Mouse (Mus musculus) left cerebral cortex, adult 11 months (tissue): ENCODE data around the gene Rps5.
"Not testable (repeated sequence)": the region's sequence is repeated elsewhere in the genome, so short reads cannot be mapped to it uniquely, and the experiment has no call there.

Experiments
- DNase-seq: peaks from one replicate; pipeline ENCODE4 v3.0.0; 2022; ENCODE audit warnings: low spot score

Gene Rps5

GRCm38 (mm10) chr7:12927693-12928589 is 5.9 kb downstream of the Rps5 start:
- no peak for DNase-seq

DNA sequence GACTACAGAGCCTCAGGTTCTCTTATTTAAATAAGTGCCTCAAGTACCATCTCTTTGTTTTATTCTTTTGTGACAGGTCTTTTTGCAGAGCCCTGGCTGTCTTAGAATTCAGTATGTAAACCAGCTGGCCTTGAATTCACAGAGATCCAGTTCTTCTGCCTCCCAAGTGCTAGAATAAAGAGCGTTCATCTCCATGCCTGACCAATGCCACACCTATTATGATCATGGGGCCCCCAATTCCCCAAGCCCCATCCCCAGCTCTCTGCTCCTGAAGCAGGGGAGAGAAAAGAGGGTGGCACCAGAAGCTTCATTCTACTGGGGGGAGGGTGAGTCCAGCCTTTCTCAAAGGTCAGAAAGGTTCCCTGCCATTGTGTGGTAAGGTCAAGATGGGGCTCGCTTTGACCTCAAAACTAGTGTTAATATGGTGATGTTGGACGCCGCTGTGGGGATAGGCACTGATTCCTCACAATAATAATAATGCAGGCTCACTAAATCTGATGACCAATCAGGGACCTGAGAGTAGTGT is 11.6 kb downstream of the Rps5 start:
- no peak for DNase-seq

DNA sequence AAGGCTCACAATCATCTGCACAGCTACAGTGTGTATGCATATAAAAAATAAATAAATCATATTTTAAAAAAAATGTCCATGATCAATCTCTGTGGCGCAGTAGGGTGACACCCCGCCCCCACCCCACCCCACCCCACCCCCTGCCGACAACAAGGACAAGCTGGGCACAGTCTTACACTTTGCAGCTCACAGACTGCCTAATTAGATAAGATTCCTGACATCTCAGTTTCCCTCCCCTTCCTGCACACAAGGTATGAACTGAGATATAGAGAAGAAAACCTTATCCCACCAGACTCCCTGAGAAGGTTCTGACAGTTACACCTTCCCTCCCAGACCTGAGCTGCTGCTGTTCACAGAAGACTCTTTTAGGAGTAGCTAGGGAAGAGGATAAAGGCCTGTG is 12.7 kb downstream of the Rps5 start:
- DNase-seq = no peak

DNA sequence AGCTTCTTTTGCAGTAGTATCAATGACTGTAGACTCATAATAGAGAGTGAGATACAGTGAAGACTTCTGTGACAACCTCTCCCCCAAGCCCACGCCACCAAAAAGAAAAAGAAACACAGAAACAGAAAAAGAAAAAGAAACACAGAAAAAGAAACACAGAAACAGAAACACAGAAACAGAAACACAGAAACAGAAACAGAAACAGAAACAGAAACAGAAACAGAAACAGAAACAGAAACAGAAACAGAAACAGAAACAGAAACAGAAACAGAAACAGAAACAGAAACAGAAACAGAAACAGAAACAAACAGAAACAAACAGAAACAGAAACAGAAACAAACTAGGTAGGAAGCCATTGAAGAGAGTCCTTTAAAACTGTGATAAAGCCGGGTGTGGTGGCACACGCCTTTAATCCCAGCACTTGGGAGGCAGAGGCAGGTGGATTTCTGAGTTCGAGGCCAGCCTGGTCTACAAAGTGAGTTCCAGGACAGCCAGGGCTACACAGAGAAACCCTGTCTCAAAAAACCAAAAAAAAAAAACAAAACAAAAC is 15.2 kb downstream of the Rps5 start:
- DNase-seq = not testable (repeated sequence)

DNA sequence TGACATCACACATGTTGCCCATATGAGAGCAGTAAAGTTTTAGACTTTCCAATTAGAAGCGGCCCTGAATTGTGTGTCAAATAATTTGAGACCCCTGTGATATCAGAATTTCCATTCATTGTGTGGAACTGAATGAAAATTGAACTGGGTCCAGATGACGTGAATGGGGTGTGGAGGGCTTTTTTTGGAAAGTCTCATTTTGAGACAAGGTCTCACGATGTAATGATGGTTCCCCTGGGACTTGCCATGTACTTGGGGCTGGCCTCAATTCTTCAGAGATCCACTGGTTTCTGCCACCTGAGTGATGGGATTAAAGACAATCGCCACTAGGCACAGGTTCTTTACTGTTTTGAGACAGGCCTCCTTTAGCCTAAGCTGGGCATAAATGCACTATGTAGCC is 18.5 kb downstream of the Rps5 start:
- DNase-seq = no peak

DNA sequence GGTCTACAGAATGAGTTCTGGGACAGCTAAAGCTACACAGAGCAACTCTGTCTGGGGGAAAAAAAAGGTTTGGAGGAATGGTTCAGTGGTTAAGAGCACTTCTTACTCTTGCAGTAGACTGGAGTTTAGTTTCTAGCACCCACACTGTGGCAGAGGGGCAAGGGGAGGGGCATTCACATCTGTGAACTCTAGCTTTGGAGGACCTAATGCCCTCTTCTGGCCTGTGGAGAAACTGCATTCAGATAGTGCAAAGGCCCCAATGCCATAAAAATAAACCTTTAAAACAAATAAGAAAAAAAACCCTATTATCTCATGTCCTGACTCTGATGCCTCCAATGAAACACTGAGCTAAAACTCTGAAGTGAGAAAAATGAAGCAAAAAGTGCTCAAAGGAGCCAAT is 21.4 kb downstream of the Rps5 start:
- no peak for DNase-seq

- DNase-seq = peak; percentile 96
Observed at GRCm38 (mm10) chr7:12949032-12949871, 27.2 kb downstream of the Rps5 start.

GRCm38 (mm10) chr7:12949872-12950229 is 27.8 kb downstream of the Rps5 start:
- DNase-seq = no peak

GRCm38 (mm10) chr7:12954896-12955295 is 32.8 kb downstream of the Rps5 start:
- DNase-seq = no peak

DNA sequence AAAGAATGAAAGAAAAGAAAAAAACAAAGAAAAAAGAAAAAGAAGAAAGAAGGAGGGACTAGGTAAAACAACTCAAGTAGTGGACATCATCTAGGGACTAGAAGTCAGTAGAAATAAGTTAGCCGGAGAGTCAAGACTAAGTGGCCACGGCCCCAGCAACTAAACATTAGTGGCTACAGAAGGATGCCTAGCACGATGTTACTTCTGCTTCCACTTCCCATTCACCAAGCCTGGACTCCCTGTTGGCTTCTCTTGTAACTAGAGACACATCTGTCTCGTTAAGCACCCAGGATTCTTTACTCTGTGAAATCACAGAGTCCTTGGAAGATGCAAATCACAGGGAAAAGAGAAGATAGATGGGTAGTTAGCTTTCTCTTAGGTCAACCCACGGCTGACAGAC is 35.4 kb downstream of the Rps5 start:
- no peak for DNase-seq

GRCm38 (mm10) chr7:12958948-12959347 is 36.9 kb downstream of the Rps5 start:
- DNase-seq = no peak

DNA sequence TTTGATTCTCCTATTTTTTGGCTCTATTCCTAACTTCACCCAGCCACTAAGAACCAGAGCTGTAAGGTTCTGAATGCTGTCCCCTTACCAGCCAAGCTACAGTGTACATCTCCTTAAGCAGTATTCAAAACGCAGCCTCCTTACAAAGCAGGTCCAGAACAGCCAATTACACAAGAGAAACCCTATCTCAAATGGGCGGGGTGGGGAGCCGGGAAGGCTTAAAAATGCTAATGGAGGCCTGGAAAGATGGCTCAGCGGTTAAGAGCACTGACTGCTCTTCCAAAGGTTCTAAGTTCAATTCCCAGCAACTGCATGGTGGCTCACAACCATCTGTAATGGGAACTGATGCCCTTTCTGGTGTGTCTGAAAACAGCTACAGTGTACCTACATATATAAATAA is 37.6 kb downstream of the Rps5 start:
- DNase-seq = no peak

- DNase-seq = no peak
Observed at GRCm38 (mm10) chr7:12961511-12962141, 39.5 kb downstream of the Rps5 start.

DNA sequence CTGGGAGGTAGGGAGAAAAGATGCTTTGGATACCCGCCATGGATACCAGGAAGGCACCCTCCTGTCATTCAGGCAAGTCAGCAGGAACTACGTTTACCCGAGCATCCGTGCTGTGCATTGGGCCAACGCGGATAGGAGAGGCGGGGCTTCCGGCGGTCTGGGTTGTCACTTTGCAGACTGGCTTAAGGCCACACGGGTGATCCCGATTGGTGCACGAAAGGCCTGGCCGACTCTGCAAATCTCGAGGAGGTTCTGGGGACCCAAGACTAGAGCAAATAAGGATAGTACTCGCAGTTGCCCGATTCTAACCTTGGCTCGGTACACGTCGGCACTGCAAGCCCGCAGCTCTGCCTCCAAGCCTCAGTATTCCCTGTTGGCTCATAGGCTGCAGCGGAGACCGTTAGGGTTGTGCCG is 43.6 kb downstream of the Rps5 start, which contains the start of gene Zfp324:
Zfp324 (plus strand) TSS at position 161 of the 414 bp plus-strand sequence.
- peak; percentile 87 for DNase-seq

GRCm38 (mm10) chr7:12966104-12966845 is 44.2 kb downstream of the Rps5 start:
- no peak for DNase-seq

- DNase-seq = no peak
Observed at GRCm38 (mm10) chr7:12970906-12971305, 48.8 kb downstream of the Rps5 start.
